Mouse (Mus musculus) neural tube, embryonic 15.5 days (tissue): Measurements from ENCODE around the gene G3bp2. TPM values are rescaled to one million over a fixed set of nuclear protein-coding genes. Genes with fewer than 3 reads are reported as not detected.
"Not testable (repeated sequence)": the region's sequence is repeated elsewhere in the genome, so short reads cannot be mapped to it uniquely, and the experiment has no call there.

Source experiments
- ATAC-seq: fragments of 200-750 bp; cut with Nextera tagmentation; 2 replicates; pipeline ENCODE4 v1.8.0; 2017; ENCODE audit warnings: mild to moderate bottlenecking, moderate TSS enrichment, moderate library complexity; ENCODE audit not compliant: low FRiP score
- H3K27ac ChIP-seq: fragments of 300-500 bp; sonication (generic); replicated peaks from 2 replicates; pipeline ENCODE4 v1.5.1; 2015; ENCODE audit warnings: mild to moderate bottlenecking, inconsistent platforms
- H3K27me3 ChIP-seq: fragments of 300-500 bp; sonication (generic); replicated peaks from 2 replicates; pipeline ENCODE4 v1.6.1; 2015; ENCODE audit warnings: inconsistent platforms
- H3K36me3 ChIP-seq: fragments of 300-500 bp; sonication (generic); 2 replicates; pipeline ENCODE4 v1.6.1; 2015; ENCODE audit warnings: inconsistent platforms
- H3K4me1 ChIP-seq: fragments of 300-500 bp; sonication (generic); 2 replicates; pipeline ENCODE4 v1.6.1; 2015; ENCODE audit warnings: inconsistent platforms
- H3K4me2 ChIP-seq: fragments of 300-500 bp; sonication (generic); 2 replicates; pipeline ENCODE4 v1.6.1; 2015; ENCODE audit warnings: inconsistent platforms, mild to moderate bottlenecking, moderate library complexity
- H3K4me3 ChIP-seq: fragments of 300-500 bp; sonication (generic); replicated peaks from 2 replicates; pipeline ENCODE4 v1.5.1; 2015; ENCODE audit warnings: mild to moderate bottlenecking, inconsistent platforms
- H3K9ac ChIP-seq: fragments of 300-500 bp; sonication (generic); replicated peaks from 2 replicates; pipeline ENCODE4 v1.6.1; 2015; ENCODE audit warnings: mild to moderate bottlenecking, inconsistent platforms
- H3K9me3 ChIP-seq: fragments of 300-500 bp; sonication (generic); replicated peaks from 2 replicates; pipeline ENCODE4 v1.6.1; 2016; ENCODE audit warnings: inconsistent platforms
- WGBS: fragments of 180-500 bp; shearing (Covaris S2); methylation state at CpG from one replicate; pipeline ENCODE4 v1.1.7; 2015; ENCODE audit warnings: mixed read lengths; 5-methylcytosine and 5-hydroxymethylcytosine counted together
- polyA plus RNA-seq: library from polyadenylated mRNA; unstranded; fragments of >200 nt; fragmentation: Nextera tagmentation; extraction: Ambion mirVana; gene quantifications from 2 replicates; pipeline ENCODE4 v1.2.1, GENCODE M21; 2015

The G3bp2 gene
- 325 and 357 TPM in 2 replicates for polyA plus RNA-seq

- Histone ChIP-seq H3K9ac (peak within 1 kb of the TSS; percentile 97), H3K4me1 (peaks cover 41% of the 10 kb centered on the region), H3K9me3 (no peaks in the 10 kb centered on the region), H3K4me3 (peak within 1 kb of the TSS; percentile 98), H3K27me3 (no peaks in the 10 kb centered on the region), H3K27ac (peak within 1 kb of the TSS; percentile 99), H3K36me3 (no peaks in the 10 kb centered on the region), H3K4me2 (peak within 1 kb of the TSS; percentile 69)
- peak; percentile 98 for ATAC-seq
- under 1% methylated on average over 65 of the region's 65 CpGs for WGBS
These were observed at the start of gene G3bp2 for GRCm38 (mm10) chr5:92083417-92084038. Gene G3bp2, minus strand, starts transcription at chr5:92083719.

GRCm38 (mm10) chr5:92133006-92133405 lies 49.5 kb upstream of the G3bp2 start:
- WGBS, result 80% methylated on average over 4 of the region's 4 CpGs
- not testable (repeated sequence) for H3K27ac ChIP-seq, H3K4me3 ChIP-seq, ATAC-seq, H3K9ac ChIP-seq, H3K27me3 ChIP-seq, H3K9me3 ChIP-seq, H3K36me3 ChIP-seq, H3K4me2 ChIP-seq
- peaks cover 22% of the 10 kb centered on the region for H3K4me1 ChIP-seq

GRCm38 (mm10) chr5:92132127-92132526 lies 48.6 kb upstream of the G3bp2 start:
- Histone ChIP-seq H3K9ac (no peak overlapping the region), H3K36me3 (no peaks in the 10 kb centered on the region), H3K27ac (no peak overlapping the region), H3K4me3 (no peak overlapping the region), H3K27me3 (no peaks in the 10 kb centered on the region), H3K4me1 (peaks cover 22% of the 10 kb centered on the region), H3K4me2 (no peak overlapping the region), H3K9me3 (no peaks in the 10 kb centered on the region)
- WGBS, result 98% methylated on average over 4 of the region's 4 CpGs
- no peak for ATAC-seq

- Histone ChIP-seq H3K36me3 (0 out of 2 replicates have a peak, but pooled peaks cover 3% of the 10 kb centered on the region), H3K4me1 (0 out of 2 replicates have a peak, but pooled peaks cover 4% of the 10 kb centered on the region), H3K27me3 (no peaks in the 10 kb centered on the region), H3K27ac (no peak overlapping the region), H3K9me3 (no peaks in the 10 kb centered on the region), H3K9ac (no peak overlapping the region), H3K4me3 (no peak overlapping the region), H3K4me2 (no peak overlapping the region)
- 93% methylated on average over 6 of the region's 6 CpGs for WGBS
- no peak for ATAC-seq
These were observed 46.6 kb upstream of the G3bp2 start for GRCm38 (mm10) chr5:92130040-92130682.

GRCm38 (mm10) chr5:92129321-92129768 lies 45.8 kb upstream of the G3bp2 start:
- no peak for ATAC-seq
- no peaks in the 10 kb centered on the region for H3K9me3 ChIP-seq
- no peak overlapping the region for H3K4me2 ChIP-seq
- H3K36me3 ChIP-seq, result peaks cover 8% of the 10 kb centered on the region; the same call in 1 of the 2 replicates
- H3K27ac ChIP-seq, result no peak overlapping the region
- WGBS, result 79% methylated on average over 1 of the region's 1 CpGs
- no peak overlapping the region for H3K9ac ChIP-seq
- H3K4me1 ChIP-seq, result 0 out of 2 replicates have a peak, but pooled peaks cover 4% of the 10 kb centered on the region
- H3K4me3 ChIP-seq, result no peak overlapping the region
- no peaks in the 10 kb centered on the region for H3K27me3 ChIP-seq

GRCm38 (mm10) chr5:92128570-92128969 lies 45.1 kb upstream of the G3bp2 start:
- H3K4me2 ChIP-seq, result 0 out of 2 replicates have a peak overlapping the region, but pooled peaks have one; percentile 6
- H3K9ac ChIP-seq, result no peak overlapping the region
- no peak overlapping the region for H3K27ac ChIP-seq
- H3K9me3 ChIP-seq, result no peaks in the 10 kb centered on the region
- H3K27me3 ChIP-seq, result no peaks in the 10 kb centered on the region
- 17% methylated on average over 8 of the region's 8 CpGs for WGBS
- no peak for ATAC-seq
- H3K4me1 ChIP-seq, result 0 out of 2 replicates have a peak, but pooled peaks cover 4% of the 10 kb centered on the region
- no peak overlapping the region for H3K4me3 ChIP-seq
- H3K36me3 ChIP-seq, result peaks cover 8% of the 10 kb centered on the region; the same call in 1 of the 2 replicates

- H3K4me2 ChIP-seq, result no peak overlapping the region
- 90% methylated on average over 10 of the region's 10 CpGs for WGBS
- ATAC-seq, result no peak
- peaks cover 8% of the 10 kb centered on the region; the same call in 1 of the 2 replicates for H3K36me3 ChIP-seq
- no peak overlapping the region for H3K27ac ChIP-seq
- no peaks in the 10 kb centered on the region for H3K9me3 ChIP-seq
- H3K27me3 ChIP-seq, result no peaks in the 10 kb centered on the region
- no peak overlapping the region for H3K9ac ChIP-seq
- 0 out of 2 replicates have a peak, but pooled peaks cover 4% of the 10 kb centered on the region for H3K4me1 ChIP-seq
- H3K4me3 ChIP-seq, result no peak overlapping the region
These were observed 44.2 kb upstream of the G3bp2 start for GRCm38 (mm10) chr5:92127751-92128150.

GRCm38 (mm10) chr5:92127141-92127625 lies 43.7 kb upstream of the G3bp2 start:
- Histone ChIP-seq H3K27ac (no peak overlapping the region), H3K27me3 (no peaks in the 10 kb centered on the region), H3K36me3 (peaks cover 8% of the 10 kb centered on the region; the same call in 1 of the 2 replicates), H3K9ac (no peak overlapping the region), H3K4me2 (no peak overlapping the region), H3K4me3 (no peak overlapping the region), H3K9me3 (no peaks in the 10 kb centered on the region), H3K4me1 (0 out of 2 replicates have a peak, but pooled peaks cover 4% of the 10 kb centered on the region)
- WGBS, result 71% methylated on average over 9 of the region's 9 CpGs
- no peak for ATAC-seq

GRCm38 (mm10) chr5:92125446-92125845 lies 41.9 kb upstream of the G3bp2 start:
- WGBS, result 85% methylated on average over 3 of the region's 3 CpGs
- ATAC-seq, result no peak
- Histone ChIP-seq H3K27me3 (no peaks in the 10 kb centered on the region), H3K9ac (no peak overlapping the region), H3K27ac (no peak overlapping the region), H3K4me3 (no peak overlapping the region), H3K4me2 (no peak overlapping the region), H3K9me3 (no peaks in the 10 kb centered on the region), H3K36me3 (peaks cover 8% of the 10 kb centered on the region; the same call in 1 of the 2 replicates), H3K4me1 (0 out of 2 replicates have a peak, but pooled peaks cover 4% of the 10 kb centered on the region)

- Histone ChIP-seq H3K36me3 (peaks cover 8% of the 10 kb centered on the region; the same call in 1 of the 2 replicates), H3K9ac (no peak overlapping the region), H3K4me3 (no peak overlapping the region), H3K27ac (no peak overlapping the region), H3K27me3 (no peaks in the 10 kb centered on the region), H3K4me2 (no peak overlapping the region), H3K9me3 (no peaks in the 10 kb centered on the region), H3K4me1 (no peaks in the 10 kb centered on the region)
- ATAC-seq, result no peak
- WGBS, result 88% methylated on average over 4 of the region's 4 CpGs
These were observed 38.1 kb upstream of the G3bp2 start for GRCm38 (mm10) chr5:92121636-92122035.

GRCm38 (mm10) chr5:92117823-92118403 lies 34.4 kb upstream of the G3bp2 start:
- peak; percentile 65; the same call in 1 of the 2 replicates for ATAC-seq
- no peak overlapping the region for H3K4me3 ChIP-seq
- no peak overlapping the region for H3K27ac ChIP-seq
- H3K27me3 ChIP-seq, result no peaks in the 10 kb centered on the region
- H3K4me1 ChIP-seq, result peaks cover under 1% of the 10 kb centered on the region; the same call in 1 of the 2 replicates
- H3K36me3 ChIP-seq, result no peaks in the 10 kb centered on the region
- H3K9me3 ChIP-seq, result no peaks in the 10 kb centered on the region
- 47% methylated on average over 12 of the region's 12 CpGs for WGBS
- no peak overlapping the region for H3K4me2 ChIP-seq
- no peak overlapping the region for H3K9ac ChIP-seq
